Mouse (Mus musculus) C2C12 (cell line): Measurements from ENCODE around the gene Gm11444. TPM values are rescaled to one million over a fixed set of nuclear protein-coding genes. Genes with fewer than 3 reads are reported as not detected.

Experiments
- H3K27me3 ChIP-seq: one replicate; pipeline ENCODE4 v1.6.1; 2011; ENCODE audit not compliant: control insufficient read depth, insufficient read depth, insufficient read length
- H3K36me3 ChIP-seq: one replicate; pipeline ENCODE4 v1.6.1; 2011; ENCODE audit not compliant: control insufficient read depth, insufficient read depth
- H3K4me3 ChIP-seq: one replicate; pipeline ENCODE4 v1.5.1; 2011; ENCODE audit warnings: mild to moderate bottlenecking, control low read depth; ENCODE audit not compliant: poor library complexity, insufficient read depth, severe bottlenecking
- H3K79me2 ChIP-seq: one replicate; pipeline ENCODE4 v1.6.1; 2011; ENCODE audit not compliant: control insufficient read depth, insufficient read depth
- H3K79me3 ChIP-seq: one replicate; pipeline ENCODE4 v1.6.1; 2011; ENCODE audit warnings: low read depth, control low read depth
- H3ac ChIP-seq: one replicate; pipeline ENCODE3; 2011; ENCODE audit warnings: low read depth; ENCODE audit not compliant: control insufficient read depth, insufficient read length
- CEBPB ChIP-seq: IDR thresholded peaks from one replicate; pipeline ENCODE4 v1.6.1; 2011; ENCODE audit warnings: low read depth, mild to moderate bottlenecking, control low read depth, moderate library complexity
- CTCF ChIP-seq: IDR thresholded peaks from one replicate; pipeline ENCODE4 v1.5.1; 2011; ENCODE audit not compliant: control insufficient read depth, insufficient read depth, insufficient read length
- FOSL1 ChIP-seq: IDR thresholded peaks from one replicate; pipeline ENCODE4 v1.8.0; 2011; ENCODE audit warnings: mild to moderate bottlenecking, low read length; ENCODE audit not compliant: poor library complexity, insufficient read depth, severe bottlenecking
- MAX ChIP-seq: IDR thresholded peaks from one replicate; pipeline ENCODE4 v1.6.1; 2011; ENCODE audit warnings: mild to moderate bottlenecking, control low read depth
- MYOD1 ChIP-seq: IDR thresholded peaks from one replicate; pipeline ENCODE4 v1.6.1; 2011; ENCODE audit warnings: low read depth; ENCODE audit not compliant: control insufficient read depth, insufficient read length
- MYOG ChIP-seq: IDR thresholded peaks from one replicate; pipeline ENCODE4 v1.6.1; 2011; ENCODE audit not compliant: control insufficient read depth, insufficient read length; ENCODE audit errors: extremely low read depth
- USF1 ChIP-seq: IDR thresholded peaks from one replicate; pipeline ENCODE4 v1.6.1; 2011; ENCODE audit warnings: low read depth, mild to moderate bottlenecking, control low read depth, moderate library complexity
- polyA plus RNA-seq: library from polyadenylated mRNA; unstranded; fragments of >200 nt; fragmentation: generic; extraction: Trizol; gene quantifications from one replicate; pipeline ENCODE4 v1.2.1, GENCODE M21; 2012; ENCODE audit warnings: missing spikeins

The Gm11444 gene
- polyA plus RNA-seq, 1 experiment = not detected

DNA sequence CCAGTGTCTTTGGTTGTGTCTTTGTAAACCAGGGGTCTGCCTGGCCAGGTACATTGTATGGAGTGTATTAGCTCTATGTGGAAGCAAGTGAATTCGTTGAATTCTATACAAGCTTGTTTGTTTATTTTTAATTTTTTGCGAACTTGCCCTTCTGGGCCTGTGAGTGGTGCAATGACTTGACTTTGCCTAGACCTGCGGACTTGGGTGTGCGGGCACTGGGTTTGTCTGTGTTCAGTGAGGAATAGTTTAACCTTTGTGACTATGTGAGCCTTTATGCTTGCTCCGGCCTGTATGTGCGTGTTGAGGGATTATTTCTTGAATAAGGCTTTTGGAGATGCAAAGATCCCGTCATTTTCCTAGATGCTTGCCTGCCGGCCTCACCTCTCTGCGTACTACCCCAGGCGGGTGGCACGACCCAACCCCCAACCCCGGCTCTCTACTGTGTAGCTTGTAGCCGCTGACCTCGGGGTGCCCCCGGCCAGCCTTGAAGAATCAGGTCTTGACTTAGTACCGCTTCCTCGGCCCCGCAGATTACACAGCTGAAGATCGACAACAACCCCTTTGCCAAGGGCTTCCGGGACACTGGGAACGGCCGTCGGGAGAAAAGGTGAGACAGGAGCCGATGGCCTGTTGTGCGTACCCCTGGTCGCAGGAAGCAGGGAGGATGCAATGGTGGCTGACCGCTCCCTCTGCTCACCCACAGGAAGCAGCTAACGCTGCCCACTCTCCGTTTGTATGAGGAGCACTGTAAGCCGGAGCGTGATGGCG lies 13.4 kb downstream of the Gm11444 start:
- no peak overlapping the region for H3K4me3 ChIP-seq
- H3K36me3 ChIP-seq = no peaks in the 10 kb centered on the region
- H3K79me3 ChIP-seq = no peaks in the 10 kb centered on the region
- no peaks in the 10 kb centered on the region for H3K79me2 ChIP-seq
- no peak for TF ChIP-seq CTCF
- no peak overlapping the region for H3ac ChIP-seq
- peaks cover 3% of the 10 kb centered on the region for H3K27me3 ChIP-seq

DNA sequence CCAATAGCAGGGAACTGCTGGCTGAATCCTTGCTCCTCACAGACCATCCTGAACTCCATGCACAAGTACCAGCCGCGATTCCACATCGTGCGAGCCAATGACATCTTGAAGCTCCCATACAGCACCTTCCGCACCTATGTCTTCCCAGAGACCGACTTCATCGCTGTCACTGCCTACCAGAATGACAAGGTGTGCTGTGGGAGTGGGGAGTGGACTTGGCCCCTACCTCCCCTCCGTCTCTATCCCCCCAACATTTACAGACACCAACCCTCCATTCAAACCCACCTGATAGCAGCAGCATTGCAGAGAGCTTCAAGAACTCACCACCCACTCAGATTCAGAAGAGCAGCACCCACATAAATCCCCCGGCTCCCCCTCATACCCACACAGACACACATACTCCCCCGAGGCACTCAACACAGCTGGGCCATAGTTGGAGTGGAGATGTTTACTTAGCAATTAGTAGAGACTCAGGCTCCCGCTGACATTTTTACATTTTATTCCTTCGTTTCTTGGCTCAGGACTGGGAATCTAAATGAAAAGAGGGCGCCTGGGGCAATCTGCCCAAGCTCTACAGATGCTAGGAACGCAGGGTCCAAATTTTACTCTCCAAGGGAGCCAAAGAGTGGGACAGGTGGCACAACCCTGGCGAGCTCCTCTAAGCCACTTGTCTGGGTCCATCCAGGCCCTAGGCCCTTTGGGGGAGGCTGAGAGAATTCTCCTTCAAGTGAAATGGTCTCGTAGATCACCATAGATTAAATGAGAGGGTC lies 14.2 kb downstream of the Gm11444 start:
- no peak overlapping the region for H3ac ChIP-seq
- no peak for TF ChIP-seq MYOG
- no peak for TF ChIP-seq MAX
- TF ChIP-seq FOSL1 = no peak
- H3K27me3 ChIP-seq = peaks cover 8% of the 10 kb centered on the region
- H3K36me3 ChIP-seq = no peaks in the 10 kb centered on the region
- H3K79me2 ChIP-seq = no peaks in the 10 kb centered on the region
- H3K79me3 ChIP-seq = no peaks in the 10 kb centered on the region
- no peak overlapping the region for H3K4me3 ChIP-seq

DNA sequence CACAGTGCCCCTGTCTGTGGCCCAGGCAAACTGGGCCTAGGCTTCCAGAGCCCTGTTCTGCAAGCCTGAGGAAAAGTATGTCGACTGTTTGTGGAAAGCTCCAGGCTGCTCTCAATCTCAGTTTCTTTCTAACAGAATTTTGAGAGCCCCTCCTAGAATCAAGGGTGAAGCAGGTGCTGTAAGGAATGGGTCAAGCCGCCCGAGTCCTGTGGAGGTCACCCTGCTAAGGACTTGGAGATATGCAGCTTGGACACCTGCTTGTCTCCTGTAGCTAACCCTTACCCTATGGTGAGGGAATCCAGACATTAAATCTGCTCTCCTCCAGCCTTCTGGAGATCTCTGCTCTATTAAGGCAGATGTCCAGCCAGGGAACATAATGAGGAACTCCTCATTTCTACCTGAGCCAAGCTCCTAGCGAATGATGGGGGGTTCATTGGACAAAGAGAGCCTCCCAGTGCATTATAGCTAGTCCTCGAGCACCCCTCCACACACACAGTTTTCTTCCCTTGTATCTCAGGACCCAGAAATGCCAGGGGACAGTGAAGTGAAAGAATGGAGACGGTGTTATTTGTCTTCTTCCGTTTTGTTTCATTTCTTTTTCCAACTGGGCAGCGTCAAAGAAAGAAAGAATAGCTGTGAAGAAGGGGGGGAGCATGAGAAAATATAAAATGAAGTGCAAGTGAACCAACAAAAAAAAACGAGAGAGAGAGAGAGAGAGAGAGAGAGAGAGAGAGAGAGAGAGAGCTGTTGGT lies 15.0 kb downstream of the Gm11444 start:
- Histone ChIP-seq H3K27me3 (peaks cover 9% of the 10 kb centered on the region), H3K79me2 (no peaks in the 10 kb centered on the region), H3ac (no peak overlapping the region), H3K4me3 (no peak overlapping the region), H3K79me3 (no peaks in the 10 kb centered on the region), H3K36me3 (no peaks in the 10 kb centered on the region)
- no peak for TF ChIP-seq FOSL1
- TF ChIP-seq MYOG = no peak
- no peak for TF ChIP-seq CTCF
- no peak for TF ChIP-seq CEBPB
- no peak for TF ChIP-seq MAX
- no peak for TF ChIP-seq MYOD1
- no peak for TF ChIP-seq USF1

DNA sequence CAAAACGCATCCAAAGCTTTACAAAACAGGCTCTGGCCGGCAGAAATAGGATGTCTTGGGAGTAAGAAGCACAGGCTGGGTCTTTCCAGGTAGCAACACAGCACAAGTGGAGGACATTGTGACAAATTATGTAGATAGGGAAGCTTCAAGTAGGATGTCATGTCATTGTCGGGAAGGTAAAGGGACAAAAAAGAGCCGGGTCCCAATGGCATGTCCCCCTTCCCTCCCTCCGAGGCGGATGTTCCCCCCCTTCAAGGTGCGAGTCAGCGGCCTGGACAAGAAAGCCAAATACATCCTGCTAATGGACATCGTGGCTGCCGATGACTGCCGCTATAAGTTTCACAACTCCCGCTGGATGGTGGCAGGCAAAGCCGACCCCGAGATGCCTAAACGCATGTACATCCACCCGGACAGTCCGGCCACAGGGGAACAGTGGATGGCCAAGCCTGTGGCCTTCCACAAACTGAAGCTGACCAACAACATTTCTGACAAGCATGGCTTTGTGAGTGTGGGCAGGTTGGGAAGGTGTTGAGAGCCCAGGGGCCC lies 15.7 kb downstream of the Gm11444 start:
- H3K79me3 ChIP-seq = no peaks in the 10 kb centered on the region
- H3K27me3 ChIP-seq = peaks cover 16% of the 10 kb centered on the region
- H3K4me3 ChIP-seq = no peak overlapping the region

DNA sequence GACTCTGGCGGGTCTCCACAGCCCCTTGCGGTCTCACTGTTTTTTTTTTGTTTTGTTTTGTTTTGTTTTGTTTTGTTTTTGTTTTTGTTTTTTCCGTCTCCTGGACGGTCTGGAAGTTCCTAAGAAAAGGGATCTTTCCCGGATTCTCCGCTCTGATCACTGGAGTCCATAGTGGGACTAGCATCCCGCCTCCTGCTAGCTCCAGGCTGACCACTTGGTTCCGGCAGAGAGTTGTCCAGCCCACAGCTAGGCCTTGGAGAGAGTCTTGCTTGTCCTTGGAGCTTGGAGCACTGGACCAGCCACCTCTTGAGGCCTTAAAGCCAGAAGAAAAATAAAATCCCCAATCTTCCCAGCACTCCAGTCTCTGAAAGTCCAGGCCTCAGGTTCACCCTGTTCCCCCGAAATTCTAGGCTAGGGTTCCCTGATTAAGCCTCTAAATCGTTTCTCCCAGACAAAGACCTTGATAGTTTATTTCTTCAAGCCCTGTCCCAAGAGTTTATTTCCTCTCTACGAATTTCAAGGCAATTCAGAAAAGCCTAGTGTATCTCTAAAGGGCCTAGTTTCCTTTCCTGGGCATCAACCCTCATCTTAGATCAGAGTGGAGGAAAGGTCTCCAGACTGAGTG lies 16.3 kb downstream of the Gm11444 start:
- peaks cover 22% of the 10 kb centered on the region for H3K27me3 ChIP-seq
- H3K4me3 ChIP-seq = no peak overlapping the region
- TF ChIP-seq MYOG (no peak), FOSL1 (no peak), CTCF (no peak), MAX (no peak), USF1 (no peak), MYOD1 (no peak), CEBPB (no peak)
- H3K79me2 ChIP-seq = no peaks in the 10 kb centered on the region
- no peaks in the 10 kb centered on the region for H3K79me3 ChIP-seq
- H3ac ChIP-seq = no peak overlapping the region
- H3K36me3 ChIP-seq = no peaks in the 10 kb centered on the region

More for the DNA sequence above, 15.7 kb downstream of the Gm11444 start:
- H3K79me2 ChIP-seq = no peaks in the 10 kb centered on the region
- no peak overlapping the region for H3ac ChIP-seq
- H3K36me3 ChIP-seq = no peaks in the 10 kb centered on the region
- no peak for TF ChIP-seq MYOG
- no peak for TF ChIP-seq USF1
- TF ChIP-seq CTCF = no peak
